Mouse (Mus musculus): ENCODE measurements around the gene Micu1.

- TF ChIP-seq CTCF (IDR thresholded peaks at IDR 0.05; ENCODE audit: low read depth, low read length): no peak
- TF ChIP-seq POLR2A (IDR thresholded peaks at IDR 0.05; ENCODE audit: borderline replicate concordance, low read depth, low read length): no peak
These were observed 158.4 kb downstream of the Micu1 start for GRCm38 (mm10) chr10:59860684-59861083.

Measured in bone marrow macrophage, adult 2 months (primary cell).